8 mouse cellular contexts compared by ENCODE assay signal in genomic region chr7:16399820-16400688, GRCm38 (mm10). TPM values are rescaled to one million over a fixed set of nuclear protein-coding genes. Genes with fewer than 3 reads are reported as not detected.
DNase-seq lines count a peak whose midpoint lies in the region; ATAC-seq and TF ChIP-seq lines count a peak whose summit lies in the region.

No protein-coding gene starts in this region.

- peak; percentile 71 for ATAC-seq in activated CD4-positive, CD25-positive, alpha-beta regulatory T cell, adult 4 months
- peak; percentile 56 for ATAC-seq in megakaryocyte progenitor cell, adult 5-6 weeks (replicated peaks; ENCODE audit: poor library complexity)

- H3K4me1 ChIP-seq in cortical plate, adult 2 months (ENCODE audit: control insufficient read depth, insufficient read depth, low read length): peaks cover 8% of the 10 kb centered on the region

- H3K4me3 ChIP-seq in cortical plate, adult 2 months (ENCODE audit: insufficient read depth, low read length): peak overlapping the region; percentile 95

- peak; percentile 94 to 97 for DNase-seq in gastrocnemius, adult 8-10 months (ENCODE audit: low spot score in 2 of 2)
- DNase-seq in hindlimb bud, embryonic 11.5 days (ENCODE audit: extremely low spot score, low read depth, low spot score): peak; percentile 97
- DNase-seq in left cerebral cortex, adult 9 months (ENCODE audit: low spot score in 2 of 2): peak; percentile 97 to 98
- peak; percentile 99 for DNase-seq in right cerebral cortex, postnatal 14 days
- peak; percentile 95 to 97 for DNase-seq in urinary bladder, postnatal 36 days (ENCODE audit: low spot score in 2 of 2)

- H3K27ac ChIP-seq in cortical plate, adult 2 months (ENCODE audit: insufficient read depth, low read length): peak overlapping the region; percentile 100

- TF ChIP-seq CTCF in cortical plate, adult 2 months (IDR thresholded peaks at IDR 0.05; ENCODE audit: extremely low read depth, insufficient read depth, low read length): no peak

- TF ChIP-seq POLR2A in cortical plate, adult 2 months (IDR thresholded peaks at IDR 0.05; ENCODE audit: extremely low read depth, insufficient read depth, low read length): peak; percentile 74

RNA-seq across cellular contexts. Expression of gene Zc3h4, which starts 0.7 kb away (rescaled TPM):
- polyA plus RNA-seq in activated CD4-positive, CD25-positive, alpha-beta regulatory T cell, adult 4 months (2017; shearing (Covaris generic)): 10 to 100 TPM; 14.0 to 16.1 TPM
- polyA plus RNA-seq in cortical plate, adult 2 months (2012; rRNA removed): 33.9 and 38.9 TPM in 2 replicates
- total RNA-seq in gastrocnemius, adult 8-10 months (2022): 10 to 100 TPM; 23.1 to 28.9 (median 26.7) TPM
- total RNA-seq in megakaryocyte progenitor cell, adult 5-6 weeks (2015): 36.5 and 38.7 TPM in 2 replicates
- total RNA-seq in megakaryocyte progenitor cell, adult 5-6 weeks (2017): 25.9 and 33.5 TPM in 2 replicates

RNA-seq across cellular contexts. Expression of gene Sae1, which starts 12.4 kb away (rescaled TPM):
- 100 to 1,000 TPM in 1 of 2 experiments, 10 to 100 TPM in 1; 75.9 to 106 TPM for polyA plus RNA-seq in activated CD4-positive, CD25-positive, alpha-beta regulatory T cell, adult 4 months (2017; shearing (Covaris generic))
- polyA plus RNA-seq in cortical plate, adult 2 months (2012; rRNA removed): 95.8 and 97.1 TPM in 2 replicates
- 10 to 100 TPM; 25.0 to 30.6 (median 26.9) TPM for total RNA-seq in gastrocnemius, adult 8-10 months (2022)
- total RNA-seq in megakaryocyte progenitor cell, adult 5-6 weeks (2015): 76.8 and 81.3 TPM in 2 replicates
- total RNA-seq in megakaryocyte progenitor cell, adult 5-6 weeks (2017): 429 and 547 TPM in 2 replicates

RNA-seq across cellular contexts. Expression of gene Tmem160, which starts 52.5 kb away (rescaled TPM):
- 1 to 10 TPM; 5.7 to 9.2 TPM for polyA plus RNA-seq in activated CD4-positive, CD25-positive, alpha-beta regulatory T cell, adult 4 months (2017; shearing (Covaris generic))
- 105 and 115 TPM in 2 replicates for polyA plus RNA-seq in cortical plate, adult 2 months (2012; rRNA removed)
- 10 to 100 TPM; 54.7 to 73.2 (median 60.1) TPM for total RNA-seq in gastrocnemius, adult 8-10 months (2022)
- total RNA-seq in megakaryocyte progenitor cell, adult 5-6 weeks (2015): 34.6 and 42.5 TPM in 2 replicates
- total RNA-seq in megakaryocyte progenitor cell, adult 5-6 weeks (2017): 9.5 and 13.5 TPM in 2 replicates

Comparison
In these comparisons a context has a peak if more than half of its experiments do, and no peak if none do; other contexts are left out.
1. Peak in every context shown above with its lines: DNase-seq, ATAC-seq, H3K4me3 ChIP-seq and H3K27ac ChIP-seq.